14 mouse cellular contexts compared by ENCODE assay signal in genomic region chr16:23294747-23295146, GRCm38 (mm10).
"Had no signal": no experiment of that assay in that cellular context is flagged by ENCODE, and none has a peak within 500 bp of the region (broad histone marks: within the 10 kb centered on the region; RNA-seq: fewer than 3 reads in every experiment).

No protein-coding gene starts in this region.

- H3K27ac ChIP-seq: kidney, postnatal 0 days; limb, embryonic 15.5 days; macrophage; midbrain, embryonic 12.5 days; neural tube, embryonic 13.5 days had no signal

- H3K27me3 ChIP-seq: limb, embryonic 15.5 days; midbrain, embryonic 12.5 days; neural tube, embryonic 13.5 days had no signal

- H3K9ac ChIP-seq: limb, embryonic 15.5 days; midbrain, embryonic 12.5 days; neural tube, embryonic 13.5 days had no signal

- H3K4me1 ChIP-seq: megakaryocyte, embryonic 14.5 days; midbrain, embryonic 12.5 days; neural tube, embryonic 13.5 days had no signal

- H3K4me2 ChIP-seq: limb, embryonic 15.5 days; midbrain, embryonic 12.5 days; neural tube, embryonic 13.5 days had no signal

- H3K4me3 ChIP-seq: limb, embryonic 15.5 days; megakaryocyte, embryonic 14.5 days; midbrain, embryonic 12.5 days; neural tube, embryonic 13.5 days had no signal

- ATAC-seq: midbrain, embryonic 16.5 days had no signal

- H3K9me3 ChIP-seq: limb, embryonic 15.5 days; midbrain, embryonic 12.5 days; neural tube, embryonic 13.5 days had no signal

- DNase-seq: kidney, adult 11 months; kidney, adult 9 months; kidney, postnatal 36 days; layer of hippocampus, adult 9-11 months; layer of hippocampus, postnatal 36 days; retina, postnatal 1 day; right cerebral cortex, postnatal 14 days had no signal

- H3K36me3 ChIP-seq: limb, embryonic 15.5 days; neural tube, embryonic 13.5 days had no signal
